Mouse (Mus musculus): ENCODE data around the gene Foxc1. TPM values are rescaled to one million over a fixed set of nuclear protein-coding genes. Genes with fewer than 3 reads are reported as not detected.

The Foxc1 gene
- polyA plus RNA-seq, 1 experiment from 2014 or later: 6.4 TPM

Other genes starting within 250 kb of the Foxc1 start
- not detected in 2 replicates for gene A530084C06Rik, start 247.3 kb upstream of the Foxc1 start, polyA plus RNA-seq (2014; fragmentation: Nextera tagmentation; extraction: Ambion mirVana)
- 0.20 and 0.71 TPM in 2 replicates for gene Foxf2, start 180.8 kb upstream of the Foxc1 start, polyA plus RNA-seq (2014; fragmentation: Nextera tagmentation; extraction: Ambion mirVana)

Data from limb, embryonic 11.5 days (tissue).